Mouse (Mus musculus): Measurements from ENCODE around the gene Mga. TPM values are rescaled to one million over a fixed set of nuclear protein-coding genes. Genes with fewer than 3 reads are reported as not detected.

The Mga gene
- polyA plus RNA-seq, 1 experiment from 2014 or later, result 27.5 TPM

- Histone ChIP-seq H3K4me1 (no peaks in the 10 kb centered on the region), H3K4me3 (no peak overlapping the region), H3K9me3 (replicated peaks) (no peaks in the 10 kb centered on the region), H3K36me3 (peaks cover 34% of the 10 kb centered on the region), H3K27ac (no peak overlapping the region), H3K27me3 (ENCODE audit: low read depth, poor library complexity, severe bottlenecking) (no peaks in the 10 kb centered on the region)
- 84% methylated on average over 13 of the region's 13 CpGs for WGBS
- DNase-seq (ENCODE audit: low spot score), result no peak
Observed at GRCm38 (mm10) chr2:120012924-120013323, 115.9 kb downstream of the Mga start.

- no peaks in the 10 kb centered on the region for H3K4me1 ChIP-seq
- H3K4me3 ChIP-seq, result no peak overlapping the region
- DNase-seq (ENCODE audit: low spot score), result no peak
- no peak overlapping the region for H3K27ac ChIP-seq
- WGBS, result 94% methylated on average over 2 of the region's 2 CpGs
- H3K9me3 ChIP-seq (replicated peaks), result no peaks in the 10 kb centered on the region
- peaks cover 45% of the 10 kb centered on the region for H3K36me3 ChIP-seq
- no peaks in the 10 kb centered on the region for H3K27me3 ChIP-seq (ENCODE audit: low read depth, poor library complexity, severe bottlenecking)
Observed at GRCm38 (mm10) chr2:120013831-120014486, 116.9 kb downstream of the Mga start.

DNA sequence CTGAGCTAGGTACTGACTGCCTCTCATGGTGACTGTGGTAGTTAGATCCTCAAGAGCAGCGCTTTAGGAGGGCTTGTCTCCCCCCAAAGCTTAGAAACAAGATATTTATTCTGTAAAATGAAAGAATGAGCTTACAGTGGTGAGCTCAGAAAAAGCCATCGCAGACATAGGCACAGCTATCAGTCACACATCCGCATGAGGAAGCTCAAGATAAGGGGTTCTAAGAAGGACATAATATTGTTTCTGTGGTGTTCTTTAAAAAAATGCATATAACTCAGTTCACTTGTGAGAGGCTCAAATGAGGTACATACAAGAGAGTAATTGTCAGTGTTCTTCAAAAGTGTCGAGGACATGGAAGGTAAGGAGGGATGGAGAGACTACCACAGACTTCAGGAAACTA lies 118.9 kb downstream of the Mga start:
- DNase-seq (ENCODE audit: low spot score), result no peak
- no peaks in the 10 kb centered on the region for H3K27me3 ChIP-seq (ENCODE audit: low read depth, poor library complexity, severe bottlenecking)
- H3K27ac ChIP-seq, result no peak overlapping the region
- H3K9me3 ChIP-seq (replicated peaks), result no peaks in the 10 kb centered on the region
- H3K4me3 ChIP-seq, result no peak overlapping the region
- H3K36me3 ChIP-seq, result peaks cover 62% of the 10 kb centered on the region
- H3K4me1 ChIP-seq, result no peaks in the 10 kb centered on the region
- 95% methylated on average over 4 of the region's 4 CpGs for WGBS

DNA sequence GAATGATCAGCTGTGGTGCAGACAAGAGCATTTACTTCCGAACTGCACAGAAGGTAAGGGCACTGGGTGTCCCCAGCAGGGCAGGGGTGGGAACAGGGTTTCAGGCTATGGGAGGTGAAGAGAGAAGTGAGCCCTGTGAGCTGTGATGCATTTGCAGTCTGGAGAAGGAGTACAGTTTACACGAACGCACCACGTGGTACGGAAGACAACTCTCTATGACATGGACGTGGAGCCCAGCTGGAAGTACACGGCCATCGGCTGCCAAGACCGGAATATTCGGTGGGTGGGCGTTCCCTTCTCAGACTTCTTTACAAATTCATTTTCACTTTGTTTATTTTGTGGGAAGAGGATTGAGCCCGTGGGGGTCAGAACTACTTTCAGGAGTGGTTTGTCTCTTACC lies 120.6 kb downstream of the Mga start:
- Histone ChIP-seq H3K4me3 (no peak overlapping the region), H3K4me1 (no peaks in the 10 kb centered on the region), H3K27ac (no peak overlapping the region), H3K36me3 (peaks cover 77% of the 10 kb centered on the region), H3K9me3 (replicated peaks) (no peaks in the 10 kb centered on the region), H3K27me3 (ENCODE audit: low read depth, poor library complexity, severe bottlenecking) (no peaks in the 10 kb centered on the region)
- WGBS, result 93% methylated on average over 12 of the region's 12 CpGs
- no peak for DNase-seq (ENCODE audit: low spot score)

Small RNA genes lying within 50 kb of the gene (microRNA-seq; reads per million reads assigned to microRNA genes)
- gene Mir7665, result 1.2 reads per million

Other genes with a start within 250 kb of the Mga start
- gene Ndufaf1, start 234.4 kb upstream of the Mga start, polyA plus RNA-seq (2016; fragmentation: Nextera tagmentation; extraction: Ambion mirVana), result 53.1 and 56.5 TPM in 2 replicates
- gene Rtf1, start 222.2 kb upstream of the Mga start, polyA plus RNA-seq (2016; fragmentation: Nextera tagmentation; extraction: Ambion mirVana), result 55.9 and 65.4 TPM in 2 replicates
- gene Itpka, start 154.9 kb upstream of the Mga start, polyA plus RNA-seq (2016; fragmentation: Nextera tagmentation; extraction: Ambion mirVana), result 0.55 and 0.65 TPM in 2 replicates
- not detected in 2 replicates for gene Ltk, start 136.8 kb upstream of the Mga start, polyA plus RNA-seq (2016; fragmentation: Nextera tagmentation; extraction: Ambion mirVana)
- 42.0 and 46.3 TPM in 2 replicates for gene Rpap1, start 109.7 kb upstream of the Mga start, polyA plus RNA-seq (2016; fragmentation: Nextera tagmentation; extraction: Ambion mirVana)
- 22.7 and 30.0 TPM in 2 replicates for gene Tyro3, start 99.5 kb upstream of the Mga start, polyA plus RNA-seq (2016; fragmentation: Nextera tagmentation; extraction: Ambion mirVana)
- gene Mapkbp1, start 75.5 kb downstream of the Mga start, polyA plus RNA-seq (2016; fragmentation: Nextera tagmentation; extraction: Ambion mirVana), result 2.8 and 4.5 TPM in 2 replicates
- gene Jmjd7, start 130.3 kb downstream of the Mga start, polyA plus RNA-seq (2016; fragmentation: Nextera tagmentation; extraction: Ambion mirVana), result 19.8 and 25.1 TPM in 2 replicates
- gene Gm28042, start 130.3 kb downstream of the Mga start, polyA plus RNA-seq (2016; fragmentation: Nextera tagmentation; extraction: Ambion mirVana), result 3.6 and 4.3 TPM in 2 replicates
- 1.4 and 3.9 TPM in 2 replicates for gene Pla2g4b, start 136.2 kb downstream of the Mga start, polyA plus RNA-seq (2016; fragmentation: Nextera tagmentation; extraction: Ambion mirVana)